Mouse (Mus musculus) neural tube, embryonic 15.5 days (tissue): ENCODE measurements around the gene Cap1. TPM values are rescaled to one million over a fixed set of nuclear protein-coding genes. Genes with fewer than 3 reads are reported as not detected.
A peak's percentile ranks its signal among the peaks of the same experiment; 100 is the strongest.

Source experiments
- ATAC-seq: fragments of 200-750 bp; cut with Nextera tagmentation; 2 replicates; pipeline ENCODE4 v1.8.0; 2017; ENCODE audit warnings: mild to moderate bottlenecking, moderate TSS enrichment, moderate library complexity; ENCODE audit not compliant: low FRiP score
- H3K27ac ChIP-seq: fragments of 300-500 bp; sonication (generic); replicated peaks from 2 replicates; pipeline ENCODE4 v1.5.1; 2015; ENCODE audit warnings: mild to moderate bottlenecking, inconsistent platforms
- H3K27me3 ChIP-seq: fragments of 300-500 bp; sonication (generic); replicated peaks from 2 replicates; pipeline ENCODE4 v1.6.1; 2015; ENCODE audit warnings: inconsistent platforms
- H3K36me3 ChIP-seq: fragments of 300-500 bp; sonication (generic); 2 replicates; pipeline ENCODE4 v1.6.1; 2015; ENCODE audit warnings: inconsistent platforms
- H3K4me1 ChIP-seq: fragments of 300-500 bp; sonication (generic); 2 replicates; pipeline ENCODE4 v1.6.1; 2015; ENCODE audit warnings: inconsistent platforms
- H3K4me2 ChIP-seq: fragments of 300-500 bp; sonication (generic); 2 replicates; pipeline ENCODE4 v1.6.1; 2015; ENCODE audit warnings: inconsistent platforms, mild to moderate bottlenecking, moderate library complexity
- H3K4me3 ChIP-seq: fragments of 300-500 bp; sonication (generic); replicated peaks from 2 replicates; pipeline ENCODE4 v1.5.1; 2015; ENCODE audit warnings: mild to moderate bottlenecking, inconsistent platforms
- H3K9ac ChIP-seq: fragments of 300-500 bp; sonication (generic); replicated peaks from 2 replicates; pipeline ENCODE4 v1.6.1; 2015; ENCODE audit warnings: mild to moderate bottlenecking, inconsistent platforms
- H3K9me3 ChIP-seq: fragments of 300-500 bp; sonication (generic); replicated peaks from 2 replicates; pipeline ENCODE4 v1.6.1; 2016; ENCODE audit warnings: inconsistent platforms
- WGBS: fragments of 180-500 bp; shearing (Covaris S2); methylation state at CpG from one replicate; pipeline ENCODE4 v1.1.7; 2015; ENCODE audit warnings: mixed read lengths; 5-methylcytosine and 5-hydroxymethylcytosine counted together
- polyA plus RNA-seq: library from polyadenylated mRNA; unstranded; fragments of >200 nt; fragmentation: Nextera tagmentation; extraction: Ambion mirVana; gene quantifications from 2 replicates; pipeline ENCODE4 v1.2.1, GENCODE M21; 2015

Cap1 gene
- polyA plus RNA-seq, 1 experiment from 2014 or later: 73.5 TPM

GRCm38 (mm10) chr4:122884481-122885340 lies 1.1 kb downstream of the Cap1 start:
- peak overlapping the region; percentile 99; the same call in 1 of the 2 replicates for H3K27ac ChIP-seq
- H3K27me3 ChIP-seq: no peaks in the 10 kb centered on the region
- no peaks in the 10 kb centered on the region for H3K36me3 ChIP-seq
- H3K4me1 ChIP-seq: peaks cover 49% of the 10 kb centered on the region
- no peak for ATAC-seq
- H3K4me2 ChIP-seq: peak overlapping the region; percentile 89
- no peaks in the 10 kb centered on the region for H3K9me3 ChIP-seq
- peak overlapping the region; percentile 94 for H3K4me3 ChIP-seq
- 47% methylated on average over 12 of the region's 12 CpGs for WGBS
- H3K9ac ChIP-seq: peak overlapping the region; percentile 87

- H3K27me3 ChIP-seq: no peaks in the 10 kb centered on the region
- ATAC-seq: no peak
- H3K9me3 ChIP-seq: no peaks in the 10 kb centered on the region
- 79% methylated on average over 2 of the region's 2 CpGs for whole genome bisulfite sequencing
- H3K36me3 ChIP-seq: no peaks in the 10 kb centered on the region
- peak overlapping the region; percentile 89 for H3K4me2 ChIP-seq
- H3K27ac ChIP-seq: 0 out of 2 replicates have a peak overlapping the region, but pooled peaks have one; percentile 33
- 0 out of 2 replicates have a peak overlapping the region, but pooled peaks have one; percentile 87 for H3K9ac ChIP-seq
- H3K4me3 ChIP-seq: peak overlapping the region; percentile 94
- peaks cover 49% of the 10 kb centered on the region for H3K4me1 ChIP-seq
Measured at GRCm38 (mm10) chr4:122884051-122884450, 1.8 kb downstream of the Cap1 start.

- Histone ChIP-seq H3K4me1 (peaks cover 49% of the 10 kb centered on the region), H3K27me3 (no peaks in the 10 kb centered on the region), H3K9ac (0 out of 2 replicates have a peak overlapping the region, but pooled peaks have one; percentile 87), H3K36me3 (no peaks in the 10 kb centered on the region), H3K9me3 (no peaks in the 10 kb centered on the region), H3K4me2 (0 out of 2 replicates have a peak overlapping the region, but pooled peaks have one; percentile 89), H3K4me3 (0 out of 2 replicates have a peak overlapping the region, but pooled peaks have one; percentile 1), H3K27ac (no peak overlapping the region)
- no peak for ATAC-seq
- 89% methylated on average over 3 of the region's 3 CpGs for WGBS
Measured at GRCm38 (mm10) chr4:122883294-122883693, 2.6 kb downstream of the Cap1 start.

- Histone ChIP-seq H3K9me3 (no peaks in the 10 kb centered on the region), H3K36me3 (no peaks in the 10 kb centered on the region), H3K4me1 (peaks cover 49% of the 10 kb centered on the region), H3K4me3 (no peak overlapping the region), H3K9ac (no peak overlapping the region), H3K27me3 (no peaks in the 10 kb centered on the region), H3K4me2 (no peak overlapping the region), H3K27ac (no peak overlapping the region)
- no peak for ATAC-seq
- WGBS: 71% methylated on average over 3 of the region's 3 CpGs
Measured at GRCm38 (mm10) chr4:122882544-122882943, 3.3 kb downstream of the Cap1 start.

- no peaks in the 10 kb centered on the region for H3K9me3 ChIP-seq
- H3K27me3 ChIP-seq: no peaks in the 10 kb centered on the region
- H3K4me2 ChIP-seq: no peak overlapping the region
- no peak overlapping the region for H3K9ac ChIP-seq
- ATAC-seq: no peak
- H3K36me3 ChIP-seq: no peaks in the 10 kb centered on the region
- no peak overlapping the region for H3K4me3 ChIP-seq
- WGBS: 97% methylated on average over 2 of the region's 2 CpGs
- no peak overlapping the region for H3K27ac ChIP-seq
- peaks cover 24% of the 10 kb centered on the region for H3K4me1 ChIP-seq
Measured at GRCm38 (mm10) chr4:122878333-122879070, 7.4 kb downstream of the Cap1 start.

GRCm38 (mm10) chr4:122873512-122873911 lies 12.3 kb downstream of the Cap1 start:
- H3K27me3 ChIP-seq: no peaks in the 10 kb centered on the region
- no peaks in the 10 kb centered on the region for H3K9me3 ChIP-seq
- H3K27ac ChIP-seq: no peak overlapping the region
- H3K36me3 ChIP-seq: peaks cover 34% of the 10 kb centered on the region
- H3K4me3 ChIP-seq: no peak overlapping the region
- WGBS: 88% methylated on average over 4 of the region's 4 CpGs
- no peak overlapping the region for H3K9ac ChIP-seq
- no peak for ATAC-seq
- no peak overlapping the region for H3K4me2 ChIP-seq
- no peaks in the 10 kb centered on the region for H3K4me1 ChIP-seq

- WGBS: 90% methylated on average over 5 of the region's 5 CpGs
- no peak overlapping the region for H3K27ac ChIP-seq
- no peak overlapping the region for H3K4me2 ChIP-seq
- H3K27me3 ChIP-seq: no peaks in the 10 kb centered on the region
- H3K4me1 ChIP-seq: no peaks in the 10 kb centered on the region
- H3K4me3 ChIP-seq: no peak overlapping the region
- peaks cover 37% of the 10 kb centered on the region for H3K36me3 ChIP-seq
- H3K9ac ChIP-seq: no peak overlapping the region
- no peak for ATAC-seq
- H3K9me3 ChIP-seq: no peaks in the 10 kb centered on the region
Measured at GRCm38 (mm10) chr4:122873003-122873402, 12.9 kb downstream of the Cap1 start.

GRCm38 (mm10) chr4:122871989-122872388 lies 13.9 kb downstream of the Cap1 start:
- H3K4me3 ChIP-seq: no peak overlapping the region
- no peak for ATAC-seq
- H3K27me3 ChIP-seq: no peaks in the 10 kb centered on the region
- 90% methylated on average over 2 of the region's 2 CpGs for WGBS
- H3K4me2 ChIP-seq: no peak overlapping the region
- H3K9me3 ChIP-seq: no peaks in the 10 kb centered on the region
- no peak overlapping the region for H3K9ac ChIP-seq
- no peak overlapping the region for H3K27ac ChIP-seq
- peaks cover 42% of the 10 kb centered on the region for H3K36me3 ChIP-seq
- H3K4me1 ChIP-seq: no peaks in the 10 kb centered on the region

GRCm38 (mm10) chr4:122871269-122871668 lies 14.6 kb downstream of the Cap1 start:
- H3K27ac ChIP-seq: no peak overlapping the region
- H3K9me3 ChIP-seq: no peaks in the 10 kb centered on the region
- no peak overlapping the region for H3K4me3 ChIP-seq
- no peaks in the 10 kb centered on the region for H3K4me1 ChIP-seq
- 94% methylated on average over 11 of the region's 11 CpGs for WGBS
- H3K9ac ChIP-seq: no peak overlapping the region
- H3K4me2 ChIP-seq: no peak overlapping the region
- no peaks in the 10 kb centered on the region for H3K27me3 ChIP-seq
- peaks cover 45% of the 10 kb centered on the region for H3K36me3 ChIP-seq
- ATAC-seq: no peak

GRCm38 (mm10) chr4:122870741-122871140 lies 15.1 kb downstream of the Cap1 start:
- 93% methylated on average over 5 of the region's 5 CpGs for WGBS
- no peak overlapping the region for H3K4me3 ChIP-seq
- no peaks in the 10 kb centered on the region for H3K9me3 ChIP-seq
- H3K4me1 ChIP-seq: no peaks in the 10 kb centered on the region
- no peak for ATAC-seq
- H3K9ac ChIP-seq: no peak overlapping the region
- H3K27me3 ChIP-seq: no peaks in the 10 kb centered on the region
- H3K27ac ChIP-seq: no peak overlapping the region
- H3K4me2 ChIP-seq: no peak overlapping the region
- peaks cover 50% of the 10 kb centered on the region for H3K36me3 ChIP-seq

- Histone ChIP-seq H3K9me3 (no peaks in the 10 kb centered on the region), H3K27ac (no peak overlapping the region), H3K36me3 (peaks cover 57% of the 10 kb centered on the region), H3K4me3 (no peak overlapping the region), H3K4me2 (no peak overlapping the region), H3K4me1 (no peaks in the 10 kb centered on the region), H3K9ac (no peak overlapping the region), H3K27me3 (no peaks in the 10 kb centered on the region)
- ATAC-seq: no peak
Measured at GRCm38 (mm10) chr4:122870027-122870426, 15.8 kb downstream of the Cap1 start.

- no peak overlapping the region for H3K27ac ChIP-seq
- no peak for ATAC-seq
- H3K4me2 ChIP-seq: no peak overlapping the region
- H3K9ac ChIP-seq: no peak overlapping the region
- no peaks in the 10 kb centered on the region for H3K9me3 ChIP-seq
- H3K27me3 ChIP-seq: no peaks in the 10 kb centered on the region
- peaks cover 76% of the 10 kb centered on the region for H3K36me3 ChIP-seq
- no peak overlapping the region for H3K4me3 ChIP-seq
- WGBS: 93% methylated on average over 1 of the region's 1 CpGs
- H3K4me1 ChIP-seq: no peaks in the 10 kb centered on the region
Measured at GRCm38 (mm10) chr4:122868041-122868440, 17.8 kb downstream of the Cap1 start.
